Mouse (Mus musculus): ENCODE measurements around the gene Gm28551. TPM values are rescaled to one million over a fixed set of nuclear protein-coding genes. Genes with fewer than 3 reads are reported as not detected.
"Not testable (repeated sequence)": the region's sequence is repeated elsewhere in the genome, so short reads cannot be mapped to it uniquely, and the experiment has no call there.

Gene Gm28551
- total and polyA plus RNA-seq, 2 experiments from 2014 or later = 0.94 to 1.7 TPM

- no peaks in the 10 kb centered on the region for H3K4me1 ChIP-seq (ENCODE audit: insufficient read depth, low read length)
- no peak for TF ChIP-seq CTCF (IDR thresholded peaks at IDR 0.05; ENCODE audit: low read depth)
- H3K27me3 ChIP-seq (ENCODE audit: insufficient read depth, low read length) = no peaks in the 10 kb centered on the region
- H3K9me3 ChIP-seq (ENCODE audit: low read length) = no peaks in the 10 kb centered on the region
- no peak overlapping the region for H3K4me2 ChIP-seq (ENCODE audit: low read depth, low read length)
- no peak overlapping the region for H3K4me3 ChIP-seq (ENCODE audit: low read length)
- no peak for ATAC-seq
- no peak overlapping the region for H3K9ac ChIP-seq (replicated peaks; ENCODE audit: low read length)
- no peak for DNase-seq (ENCODE audit: low spot score)
- no peaks in the 10 kb centered on the region for H3K36me3 ChIP-seq (ENCODE audit: insufficient read depth, low read length)
- no peak overlapping the region for H3K27ac ChIP-seq
Observed at GRCm38 (mm10) chr1:53358988-53359387, 6.5 kb upstream of the Gm28551 start.

- Histone ChIP-seq H3K9ac (replicated peaks; ENCODE audit: low read length) (no peak overlapping the region), H3K4me3 (ENCODE audit: low read length) (no peak overlapping the region), H3K9me3 (ENCODE audit: low read length) (no peaks in the 10 kb centered on the region), H3K36me3 (ENCODE audit: insufficient read depth, low read length) (peaks cover 28% of the 10 kb centered on the region; the same call in 1 of the 2 replicates), H3K4me1 (ENCODE audit: insufficient read depth, low read length) (no peaks in the 10 kb centered on the region), H3K27ac (no peak overlapping the region), H3K27me3 (ENCODE audit: insufficient read depth, low read length) (no peaks in the 10 kb centered on the region), H3K4me2 (ENCODE audit: low read depth, low read length) (no peak overlapping the region)
- no peak for DNase-seq (ENCODE audit: low spot score)
- no peak for ATAC-seq
- 96% methylated on average over 2 of the region's 2 CpGs for WGBS
- no peak for TF ChIP-seq CTCF (IDR thresholded peaks at IDR 0.05; ENCODE audit: low read depth)
Observed at GRCm38 (mm10) chr1:53341071-53341470, 11.4 kb downstream of the Gm28551 start.

- H3K27me3 ChIP-seq (ENCODE audit: insufficient read depth, low read length); H3K27ac ChIP-seq; H3K9me3 ChIP-seq (ENCODE audit: low read length); H3K4me2 ChIP-seq (ENCODE audit: low read depth, low read length); H3K4me1 ChIP-seq (ENCODE audit: insufficient read depth, low read length); H3K9ac ChIP-seq (replicated peaks; ENCODE audit: low read length); H3K4me3 ChIP-seq (ENCODE audit: low read length); DNase-seq (ENCODE audit: low spot score); ATAC-seq; H3K36me3 ChIP-seq (ENCODE audit: insufficient read depth, low read length): not testable (repeated sequence)
- 56% methylated on average over 2 of the region's 2 CpGs for WGBS
Observed at GRCm38 (mm10) chr1:53337403-53337802, 15.1 kb downstream of the Gm28551 start.

GRCm38 (mm10) chr1:53335465-53335864, 17.0 kb downstream of the Gm28551 start:
- no peak overlapping the region for H3K27ac ChIP-seq
- H3K4me1 ChIP-seq (ENCODE audit: insufficient read depth, low read length) = no peaks in the 10 kb centered on the region
- H3K9me3 ChIP-seq (ENCODE audit: low read length) = no peaks in the 10 kb centered on the region
- DNase-seq (ENCODE audit: low spot score) = no peak
- H3K36me3 ChIP-seq (ENCODE audit: insufficient read depth, low read length) = no peaks in the 10 kb centered on the region
- ATAC-seq = no peak
- H3K4me3 ChIP-seq (ENCODE audit: low read length) = no peak overlapping the region
- no peak overlapping the region for H3K9ac ChIP-seq (replicated peaks; ENCODE audit: low read length)
- TF ChIP-seq CTCF (IDR thresholded peaks at IDR 0.05; ENCODE audit: low read depth) = no peak
- no peaks in the 10 kb centered on the region for H3K27me3 ChIP-seq (ENCODE audit: insufficient read depth, low read length)
- H3K4me2 ChIP-seq (ENCODE audit: low read depth, low read length) = no peak overlapping the region

- not testable (repeated sequence) for H3K27ac ChIP-seq; H3K27me3 ChIP-seq (ENCODE audit: insufficient read depth, low read length); H3K9me3 ChIP-seq (ENCODE audit: low read length); DNase-seq (ENCODE audit: low spot score); H3K9ac ChIP-seq (replicated peaks; ENCODE audit: low read length); H3K4me3 ChIP-seq (ENCODE audit: low read length); H3K4me1 ChIP-seq (ENCODE audit: insufficient read depth, low read length); H3K4me2 ChIP-seq (ENCODE audit: low read depth, low read length); ATAC-seq; H3K36me3 ChIP-seq (ENCODE audit: insufficient read depth, low read length)
- WGBS = 82% methylated on average over 5 of the region's 5 CpGs
Observed at GRCm38 (mm10) chr1:53333527-53333926, 18.9 kb downstream of the Gm28551 start.

- no peak for TF ChIP-seq CTCF (IDR thresholded peaks at IDR 0.05; ENCODE audit: low read depth)
- Histone ChIP-seq H3K36me3 (ENCODE audit: insufficient read depth, low read length) (no peaks in the 10 kb centered on the region; the same call in 1 of the 2 replicates), H3K27me3 (ENCODE audit: insufficient read depth, low read length) (no peaks in the 10 kb centered on the region), H3K4me3 (ENCODE audit: low read length) (no peak overlapping the region), H3K4me1 (ENCODE audit: insufficient read depth, low read length) (no peaks in the 10 kb centered on the region), H3K9ac (replicated peaks; ENCODE audit: low read length) (no peak overlapping the region), H3K9me3 (ENCODE audit: low read length) (no peaks in the 10 kb centered on the region), H3K27ac (no peak overlapping the region), H3K4me2 (ENCODE audit: low read depth, low read length) (no peak overlapping the region)
- no peak for DNase-seq (ENCODE audit: low spot score)
- WGBS = 95% methylated on average over 5 of the region's 5 CpGs
- no peak for ATAC-seq
Observed at GRCm38 (mm10) chr1:53324827-53325494, 27.5 kb downstream of the Gm28551 start.

- DNase-seq (ENCODE audit: low spot score) (no peak), ATAC-seq (no peak)
- Histone ChIP-seq H3K4me1 (ENCODE audit: insufficient read depth, low read length) (no peaks in the 10 kb centered on the region), H3K36me3 (ENCODE audit: insufficient read depth, low read length) (no peaks in the 10 kb centered on the region; the same call in 1 of the 2 replicates), H3K27me3 (ENCODE audit: insufficient read depth, low read length) (no peaks in the 10 kb centered on the region), H3K4me2 (ENCODE audit: low read depth, low read length) (no peak overlapping the region), H3K9ac (replicated peaks; ENCODE audit: low read length) (no peak overlapping the region), H3K27ac (no peak overlapping the region), H3K4me3 (ENCODE audit: low read length) (no peak overlapping the region), H3K9me3 (ENCODE audit: low read length) (no peaks in the 10 kb centered on the region)
- TF ChIP-seq CTCF (IDR thresholded peaks at IDR 0.05; ENCODE audit: low read depth) = no peak
- WGBS = 94% methylated on average over 1 of the region's 1 CpGs
Observed at GRCm38 (mm10) chr1:53324277-53324676, 28.2 kb downstream of the Gm28551 start.

Data from hindbrain, postnatal 0 days (tissue).